ENCODE assay signal across 12 mouse cellular contexts in genomic region chr7:127561340-127561858, GRCm38 (mm10). TPM values are rescaled to one million over a fixed set of nuclear protein-coding genes. Genes with fewer than 3 reads are reported as not detected.
DNase-seq lines count a peak whose midpoint lies in the region; ATAC-seq and TF ChIP-seq lines count a peak whose summit lies in the region.
"Had no signal": no experiment of that assay in that cellular context is flagged by ENCODE, and none has a peak within 500 bp of the region (broad histone marks: within the 10 kb centered on the region; RNA-seq: fewer than 3 reads in every experiment).

Tmem265 (plus strand) TSS chr7:127561390.

- no peak within 1 kb of the TSS for H3K9ac ChIP-seq in hindbrain, embryonic 16.5 days (ENCODE audit: low read depth, low read length)
- no peak within 1 kb of the TSS for H3K9ac ChIP-seq in embryonic facial prominence, embryonic 14.5 days (ENCODE audit: low read depth, low read length)
- H3K9ac ChIP-seq: forebrain, embryonic 15.5 days; heart, embryonic 15.5 days; liver, embryonic 13.5 days had no signal

- H3K4me1 ChIP-seq in hindbrain, embryonic 10.5 days (replicated peaks): no peaks in the 10 kb centered on the region
- no peaks in the 10 kb centered on the region for H3K4me1 ChIP-seq in hindbrain, embryonic 16.5 days (ENCODE audit: control insufficient read depth, insufficient read depth, low read depth, low read length)
- no peaks in the 10 kb centered on the region for H3K4me1 ChIP-seq in thymus, adult 2 months (replicated peaks; ENCODE audit: control insufficient read depth, insufficient read depth, low read length)
- H3K4me1 ChIP-seq in embryonic facial prominence, embryonic 14.5 days (ENCODE audit: control insufficient read depth, insufficient read depth, low read length): no peaks in the 10 kb centered on the region
- H3K4me1 ChIP-seq: forebrain, embryonic 15.5 days; liver, embryonic 13.5 days had no signal

- 93% methylated on average over 5 of the region's 5 CpGs for WGBS in hindbrain, embryonic 10.5 days
- 92% methylated on average over 5 of the region's 5 CpGs for WGBS in hindbrain, embryonic 16.5 days
- 91% methylated on average over 5 of the region's 5 CpGs for WGBS in thymus, adult 2 months
- WGBS in embryonic facial prominence, embryonic 14.5 days: 86% methylated on average over 5 of the region's 5 CpGs

- no peaks in the 10 kb centered on the region for H3K9me3 ChIP-seq in hindbrain, embryonic 10.5 days
- no peaks in the 10 kb centered on the region for H3K9me3 ChIP-seq in hindbrain, embryonic 16.5 days (ENCODE audit: control insufficient read depth, low read length)
- no peaks in the 10 kb centered on the region for H3K9me3 ChIP-seq in embryonic facial prominence, embryonic 14.5 days (ENCODE audit: control insufficient read depth, low read length)
- H3K9me3 ChIP-seq: forebrain, embryonic 15.5 days; heart, embryonic 15.5 days; liver, embryonic 13.5 days had no signal

- no peak for TF ChIP-seq CTCF in thymus, adult 2 months (IDR thresholded peaks at IDR 0.05; ENCODE audit: borderline replicate concordance, control insufficient read depth, extremely low read depth, insufficient read depth, low read length, poor library complexity)

- H3K27me3 ChIP-seq in hindbrain, embryonic 10.5 days (ENCODE audit: insufficient read depth, poor library complexity, severe bottlenecking): no peaks in the 10 kb centered on the region
- no peaks in the 10 kb centered on the region for H3K27me3 ChIP-seq in hindbrain, embryonic 16.5 days (replicated peaks; ENCODE audit: control insufficient read depth, insufficient read depth, low read length)
- no peaks in the 10 kb centered on the region for H3K27me3 ChIP-seq in thymus, adult 2 months (ENCODE audit: control insufficient read depth, insufficient read depth, low read length)
- H3K27me3 ChIP-seq in embryonic facial prominence, embryonic 14.5 days (replicated peaks; ENCODE audit: control insufficient read depth, insufficient read depth, low read length): no peaks in the 10 kb centered on the region
- H3K27me3 ChIP-seq: forebrain, embryonic 15.5 days; heart, embryonic 15.5 days; liver, embryonic 13.5 days had no signal

- no peak within 1 kb of the TSS for H3K4me2 ChIP-seq in hindbrain, embryonic 16.5 days (ENCODE audit: low read length)
- no peak within 1 kb of the TSS for H3K4me2 ChIP-seq in embryonic facial prominence, embryonic 14.5 days (ENCODE audit: low read depth, low read length)
- H3K4me2 ChIP-seq: forebrain, embryonic 15.5 days; heart, embryonic 15.5 days; liver, embryonic 13.5 days had no signal

- H3K27ac ChIP-seq in hindbrain, embryonic 10.5 days: no peak within 1 kb of the TSS
- H3K27ac ChIP-seq in hindbrain, embryonic 16.5 days (ENCODE audit: low read depth, low read length): no peak within 1 kb of the TSS
- H3K27ac ChIP-seq in thymus, adult 2 months (ENCODE audit: control insufficient read depth, insufficient read depth, low read length): no peak within 1 kb of the TSS
- no peak within 1 kb of the TSS for H3K27ac ChIP-seq in embryonic facial prominence, embryonic 14.5 days (replicated peaks; ENCODE audit: low read depth, low read length)
- H3K27ac ChIP-seq: forebrain, embryonic 15.5 days; heart, embryonic 15.5 days; liver, embryonic 13.5 days had no signal

- H3K36me3 ChIP-seq in hindbrain, embryonic 10.5 days: peaks cover 93% of the 10 kb centered on the region
- H3K36me3 ChIP-seq in hindbrain, embryonic 16.5 days (ENCODE audit: control insufficient read depth, insufficient read depth, low read length): peaks cover 43% of the 10 kb centered on the region
- peaks cover 43% of the 10 kb centered on the region for H3K36me3 ChIP-seq in thymus, adult 2 months (ENCODE audit: control insufficient read depth, insufficient read depth, low read length)
- peaks cover 74% of the 10 kb centered on the region for H3K36me3 ChIP-seq in embryonic facial prominence, embryonic 14.5 days (ENCODE audit: control insufficient read depth, insufficient read depth, low read length)

- no peak for TF ChIP-seq POLR2A in thymus, adult 2 months (IDR thresholded peaks at IDR 0.05; ENCODE audit: control insufficient read depth, extremely low read depth, insufficient read depth, low read length, poor library complexity)

- no peak for ATAC-seq in hindbrain, embryonic 16.5 days
- ATAC-seq in embryonic facial prominence, embryonic 14.5 days (ENCODE audit: low read depth): peak; percentile 72; the same call in 1 of the 2 replicates
- ATAC-seq in megakaryocyte, adult 5-6 weeks (ENCODE audit: poor library complexity, severe bottlenecking): no peak
- ATAC-seq: forebrain, embryonic 15.5 days had no signal

- DNase-seq in hindbrain, embryonic 10.5 days (ENCODE audit: low spot score): no peak
- DNase-seq in thymus, adult 2 months: no peak
- no peak for DNase-seq in thymus, postnatal 14 days
- DNase-seq in embryonic facial prominence, embryonic 14.5 days (ENCODE audit: low spot score): peak; percentile 38
- DNase-seq in adrenal gland, adult 18-20 months (ENCODE audit: low spot score in 2 of 2): no peak
- DNase-seq: adrenal gland, postnatal 10 days; gastrocnemius, postnatal 25 days; liver, embryonic 13.5 days had no signal

- H3K4me3 ChIP-seq in hindbrain, embryonic 10.5 days: no peak within 1 kb of the TSS
- no peak within 1 kb of the TSS for H3K4me3 ChIP-seq in hindbrain, embryonic 16.5 days (ENCODE audit: low read length)
- H3K4me3 ChIP-seq in thymus, adult 2 months (ENCODE audit: control insufficient read depth, insufficient read depth, low read length): no peak within 1 kb of the TSS
- H3K4me3 ChIP-seq in embryonic facial prominence, embryonic 14.5 days (ENCODE audit: low read depth, low read length): no peak within 1 kb of the TSS
- H3K4me3 ChIP-seq: forebrain, embryonic 15.5 days; heart, embryonic 15.5 days; liver, embryonic 13.5 days had no signal

RNA-seq across cellular contexts. Expression of gene Tmem265, which starts in this region (rescaled TPM):
- 7.9 and 13.7 TPM in 2 replicates for polyA plus RNA-seq in hindbrain, embryonic 10.5 days (2016; fragmentation: Nextera tagmentation; extraction: Ambion mirVana)
- 4.3 and 6.2 TPM in 2 replicates for polyA plus RNA-seq in hindbrain, embryonic 16.5 days (2015; fragmentation: Nextera tagmentation; extraction: Ambion mirVana)
- polyA plus RNA-seq in thymus, adult 2 months (2012; rRNA removed): 12.5 and 12.8 TPM in 2 replicates
- 4.1 and 5.3 TPM in 2 replicates for polyA plus RNA-seq in embryonic facial prominence, embryonic 14.5 days (2014; fragmentation: Nextera tagmentation; extraction: Ambion mirVana)
- total RNA-seq in megakaryocyte, adult 5-6 weeks (2015): not detected in 2 replicates
- 2.5 TPM in 1 of 2 replicates, not detected in the other for total RNA-seq in megakaryocyte, adult 5-6 weeks (2017)
- not detected for total RNA-seq in adrenal gland, adult 18-20 months (2021)
- total RNA-seq: adrenal gland, postnatal 10 days; gastrocnemius, postnatal 25 days had no signal
